In the genomic region with DNA sequence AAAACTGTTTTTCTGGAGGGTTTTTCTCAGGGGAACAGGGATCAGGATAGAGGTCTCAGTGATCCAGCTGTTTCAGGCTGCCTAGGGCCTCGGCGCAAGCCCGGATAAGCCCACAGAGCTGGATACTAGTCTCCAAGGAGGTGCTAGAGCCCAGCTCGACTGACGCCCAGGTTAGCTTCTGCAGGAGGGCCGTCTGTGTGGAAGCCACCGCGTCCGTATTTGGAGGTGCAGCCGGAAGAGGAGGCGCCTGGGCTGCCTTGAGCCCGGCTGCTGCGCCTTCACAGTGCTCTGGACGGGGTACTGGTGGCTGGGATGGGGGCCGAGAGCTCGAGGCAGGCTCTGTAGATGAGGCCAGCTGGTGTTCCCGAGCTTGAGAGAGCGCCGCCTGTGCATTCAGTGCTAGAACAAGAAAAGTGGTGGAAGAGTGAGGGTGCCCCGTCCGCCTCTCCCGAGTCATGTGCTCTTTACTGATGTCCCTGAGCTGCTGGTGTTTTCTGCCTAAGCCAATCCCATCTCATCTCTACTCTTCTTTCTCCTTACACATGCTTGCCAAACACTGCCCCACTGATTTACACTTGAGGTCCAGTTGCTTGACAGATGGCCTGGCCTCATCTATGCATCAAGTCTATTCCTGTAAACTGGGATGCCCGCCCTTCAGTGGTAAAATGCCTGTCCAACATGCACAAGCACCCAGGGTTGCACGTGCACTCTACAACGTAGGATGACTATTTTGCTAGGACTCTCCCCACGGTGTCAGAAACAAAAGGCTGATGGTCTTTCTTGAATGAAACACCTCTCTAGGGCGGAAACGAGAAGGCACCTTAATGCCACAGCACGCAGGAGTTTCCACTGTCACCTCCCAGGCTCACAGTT, we compare ENCODE assay signal across 1 mouse cellular context.
TF ChIP-seq lines count a peak whose summit lies in the region.

No protein-coding gene starts in this region.

TF ChIP-seq in MEL, 35 proteins besides CTCF, POLR2A, EP300 and RAD21:
- TF ChIP-seq ZMIZ1 (IDR thresholded peaks at IDR 0.05; ENCODE audit: low read depth, low read length) (no peak), HCFC1 (IDR thresholded peaks at IDR 0.05; ENCODE audit: low read depth, low read length) (no peak), SMC3 (IDR thresholded peaks at IDR 0.05; ENCODE audit: low read depth, low read length) (no peak), MYB (IDR thresholded peaks at IDR 0.05; ENCODE audit: low read depth, low read length) (no peak), ETS1 (IDR thresholded peaks at IDR 0.05; ENCODE audit: low read depth, low read length) (no peak), NELFE (IDR thresholded peaks at IDR 0.05; ENCODE audit: low read depth, low read length) (no peak), MAZ (IDR thresholded peaks at IDR 0.05; ENCODE audit: low read depth, low read length) (no peak), POLR2AphosphoS2 (IDR thresholded peaks at IDR 0.05; ENCODE audit: low read length) (no peak), GABPA (IDR thresholded peaks at IDR 0.05; ENCODE audit: low read depth, low read length) (no peak), CHD1 (IDR thresholded peaks at IDR 0.05; ENCODE audit: low read depth, low read length) (no peak)
